ENCODE assay signal across 8 mouse cellular contexts in genomic region chr13:31658963-31659362, GRCm38 (mm10). TPM values are rescaled to one million over a fixed set of nuclear protein-coding genes. Genes with fewer than 3 reads are reported as not detected.
DNase-seq lines count a peak whose midpoint lies in the region; ATAC-seq lines count a peak whose summit lies in the region.

No protein-coding gene starts in this region.

- H3K9ac ChIP-seq in midbrain, embryonic 16.5 days (ENCODE audit: low read depth, low read length), result no peak overlapping the region

- H3K27me3 ChIP-seq in midbrain, embryonic 16.5 days (ENCODE audit: control insufficient read depth, insufficient read depth, low read depth, low read length), result no peaks in the 10 kb centered on the region

- no peaks in the 10 kb centered on the region for H3K4me1 ChIP-seq in midbrain, embryonic 16.5 days (ENCODE audit: control insufficient read depth, insufficient read depth, low read length)

- DNase-seq in heart, adult 8-10 months (ENCODE audit: low spot score), result peak; percentile 35
- no peak for DNase-seq in heart, postnatal 25 days (ENCODE audit: low spot score)
- peak; percentile 68 for DNase-seq in R1 (ENCODE audit: low read depth, low spot score)
- DNase-seq in embryo, embryonic 10.5 days (ENCODE audit: low spot score), result peak; percentile 92
- DNase-seq in left cerebral cortex, adult 9 months (ENCODE audit: low spot score in 2 of 2), result peak; percentile 4 to 77
- DNase-seq in thymus, postnatal 4 days, result peak; percentile 50

- no peak overlapping the region for H3K27ac ChIP-seq in midbrain, embryonic 16.5 days (ENCODE audit: low read length)

- intact Hi-C loops in heart, postnatal 25 days (cut with DNase I), result loop anchor here (2.0 to 10.0 kb wide), 2 partner anchors 576 to 774 kb away; no protein-coding TSS in a partner anchor

- H3K9me3 ChIP-seq in midbrain, embryonic 16.5 days (replicated peaks; ENCODE audit: control insufficient read depth, low read length, poor library complexity, severe bottlenecking), result no peaks in the 10 kb centered on the region

- no peak overlapping the region for H3K4me2 ChIP-seq in midbrain, embryonic 16.5 days (ENCODE audit: low read length)

- WGBS in midbrain, embryonic 16.5 days, result 7% methylated on average over 3 of the region's 3 CpGs

- no peak overlapping the region for H3K4me3 ChIP-seq in midbrain, embryonic 16.5 days (ENCODE audit: low read depth, low read length)

- ATAC-seq in hematopoietic stem cell, adult 5-6 weeks (replicated peaks in 1 of 2; ENCODE audit: insufficient read depth in 1 of 2, low FRiP score in 2 of 2, low TSS enrichment in 1 of 2, low read depth in 1 of 2, poor library complexity in 2 of 2, severe bottlenecking in 2 of 2), result peak; percentile 45 to 67; a peak in 1 of 4 replicates
- peak; percentile 62 for ATAC-seq in midbrain, embryonic 16.5 days

- no peaks in the 10 kb centered on the region for H3K36me3 ChIP-seq in midbrain, embryonic 16.5 days (ENCODE audit: control insufficient read depth, insufficient read depth, low read length)

RNA-seq across cellular contexts. Expression of gene Foxf2, which starts 33.3 kb away (rescaled TPM):
- total RNA-seq in heart, adult 8-10 months (2022), result under 1 TPM in 2 of 4 experiments, not detected in 2; 0.16 to 0.19 TPM
- under 1 TPM in 1 of 2 experiments, not detected in 1; 0.18 TPM for total RNA-seq in heart, postnatal 25 days (2021)
- 0.13 TPM in 1 of 2 replicates, not detected in the other for total RNA-seq in hematopoietic stem cell, adult 5-6 weeks (2017)
- 4.1 and 4.6 TPM in 2 replicates for polyA plus RNA-seq in midbrain, embryonic 16.5 days (2015; fragmentation: Nextera tagmentation; extraction: Ambion mirVana)
